Mouse (Mus musculus): ENCODE data around the gene Cul9. TPM values are rescaled to one million over a fixed set of nuclear protein-coding genes. Genes with fewer than 3 reads are reported as not detected.

Gene Cul9
- total and polyA plus RNA-seq, 2 experiments from 2014 or later, result 13.6 to 70.9 TPM

GRCm38 (mm10) chr17:46589635-46590314 lies 43.6 kb upstream of the Cul9 start:
- no peak overlapping the region for H3K27ac ChIP-seq (ENCODE audit: low read depth, low read length)
- no peak overlapping the region for H3K9ac ChIP-seq (replicated peaks; ENCODE audit: low read length, poor library complexity, severe bottlenecking)
- 0 out of 2 replicates have a peak, but pooled peaks have one; percentile 5 for TF ChIP-seq CTCF (IDR thresholded peaks at IDR 0.05)
- 90% methylated on average over 16 of the region's 16 CpGs for WGBS
- no peaks in the 10 kb centered on the region for H3K27me3 ChIP-seq (ENCODE audit: insufficient read depth, low read length)
- DNase-seq (ENCODE audit: low spot score) (no peak), ATAC-seq (ENCODE audit: low FRiP score) (no peak)
- H3K4me1 ChIP-seq (ENCODE audit: insufficient read depth, low read length), result no peaks in the 10 kb centered on the region
- H3K36me3 ChIP-seq (ENCODE audit: insufficient read depth, low read length), result peaks cover 32% of the 10 kb centered on the region
- H3K4me2 ChIP-seq (ENCODE audit: low read depth, low read length, poor library complexity, severe bottlenecking), result no peak overlapping the region
- no peak overlapping the region for H3K4me3 ChIP-seq (ENCODE audit: low read depth, low read length)
- no peaks in the 10 kb centered on the region for H3K9me3 ChIP-seq (ENCODE audit: low read length)

- H3K36me3 ChIP-seq (ENCODE audit: insufficient read depth, low read length), result peaks cover 32% of the 10 kb centered on the region
- no peak overlapping the region for H3K4me2 ChIP-seq (ENCODE audit: low read depth, low read length, poor library complexity, severe bottlenecking)
- no peak overlapping the region for H3K27ac ChIP-seq (ENCODE audit: low read depth, low read length)
- no peak overlapping the region for H3K9ac ChIP-seq (replicated peaks; ENCODE audit: low read length, poor library complexity, severe bottlenecking)
- WGBS, result 91% methylated on average over 6 of the region's 6 CpGs
- H3K27me3 ChIP-seq (ENCODE audit: insufficient read depth, low read length), result no peaks in the 10 kb centered on the region
- TF ChIP-seq CTCF (IDR thresholded peaks at IDR 0.05), result no peak
- no peaks in the 10 kb centered on the region for H3K9me3 ChIP-seq (ENCODE audit: low read length)
- no peak for DNase-seq (ENCODE audit: low spot score)
- no peak overlapping the region for H3K4me3 ChIP-seq (ENCODE audit: low read depth, low read length)
- no peak for ATAC-seq (ENCODE audit: low FRiP score)
- no peaks in the 10 kb centered on the region for H3K4me1 ChIP-seq (ENCODE audit: insufficient read depth, low read length)
Measured at GRCm38 (mm10) chr17:46588913-46589312, 42.7 kb upstream of the Cul9 start.

GRCm38 (mm10) chr17:46588173-46588572 lies 42.0 kb upstream of the Cul9 start:
- no peak for TF ChIP-seq CTCF (IDR thresholded peaks at IDR 0.05)

GRCm38 (mm10) chr17:46586327-46586726 lies 40.1 kb upstream of the Cul9 start:
- no peak for ATAC-seq (ENCODE audit: low FRiP score)
- Histone ChIP-seq H3K4me1 (ENCODE audit: insufficient read depth, low read length) (no peaks in the 10 kb centered on the region), H3K4me3 (ENCODE audit: low read depth, low read length) (no peak overlapping the region), H3K27ac (ENCODE audit: low read depth, low read length) (no peak overlapping the region), H3K4me2 (ENCODE audit: low read depth, low read length, poor library complexity, severe bottlenecking) (no peak overlapping the region), H3K9ac (replicated peaks; ENCODE audit: low read length, poor library complexity, severe bottlenecking) (no peak overlapping the region), H3K9me3 (ENCODE audit: low read length) (no peaks in the 10 kb centered on the region), H3K36me3 (ENCODE audit: insufficient read depth, low read length) (peaks cover 42% of the 10 kb centered on the region), H3K27me3 (ENCODE audit: insufficient read depth, low read length) (no peaks in the 10 kb centered on the region)
- no peak for DNase-seq (ENCODE audit: low spot score)
- TF ChIP-seq CTCF (IDR thresholded peaks at IDR 0.05), result no peak
- 94% methylated on average over 8 of the region's 8 CpGs for WGBS

More at GRCm38 (mm10) chr17:46588173-46588572, 42.0 kb upstream of the Cul9 start:
- Histone ChIP-seq H3K4me3 (ENCODE audit: low read depth, low read length) (no peak overlapping the region), H3K4me2 (ENCODE audit: low read depth, low read length, poor library complexity, severe bottlenecking) (no peak overlapping the region), H3K27me3 (ENCODE audit: insufficient read depth, low read length) (no peaks in the 10 kb centered on the region), H3K9me3 (ENCODE audit: low read length) (no peaks in the 10 kb centered on the region), H3K36me3 (ENCODE audit: insufficient read depth, low read length) (peaks cover 32% of the 10 kb centered on the region), H3K4me1 (ENCODE audit: insufficient read depth, low read length) (no peaks in the 10 kb centered on the region), H3K9ac (replicated peaks; ENCODE audit: low read length, poor library complexity, severe bottlenecking) (no peak overlapping the region), H3K27ac (ENCODE audit: low read depth, low read length) (no peak overlapping the region)
- DNase-seq (ENCODE audit: low spot score) (no peak), ATAC-seq (ENCODE audit: low FRiP score) (no peak)
- 88% methylated on average over 9 of the region's 9 CpGs for WGBS

GRCm38 (mm10) chr17:46578650-46579049 lies 32.5 kb upstream of the Cul9 start:
- DNase-seq (ENCODE audit: low spot score) (peak; percentile 17), ATAC-seq (ENCODE audit: low FRiP score) (0 out of 2 replicates have a peak, but pooled peaks have one; percentile 52)
- Histone ChIP-seq H3K27me3 (ENCODE audit: insufficient read depth, low read length) (no peaks in the 10 kb centered on the region), H3K27ac (ENCODE audit: low read depth, low read length) (no peak overlapping the region), H3K9me3 (ENCODE audit: low read length) (no peaks in the 10 kb centered on the region), H3K9ac (replicated peaks; ENCODE audit: low read length, poor library complexity, severe bottlenecking) (no peak overlapping the region), H3K4me2 (ENCODE audit: low read depth, low read length, poor library complexity, severe bottlenecking) (no peak overlapping the region), H3K4me3 (ENCODE audit: low read depth, low read length) (no peak overlapping the region), H3K4me1 (ENCODE audit: insufficient read depth, low read length) (no peaks in the 10 kb centered on the region), H3K36me3 (ENCODE audit: insufficient read depth, low read length) (peaks cover 50% of the 10 kb centered on the region)
- 84% methylated on average over 5 of the region's 5 CpGs for WGBS
- peak; percentile 51 for TF ChIP-seq CTCF (IDR thresholded peaks at IDR 0.05)

GRCm38 (mm10) chr17:46576070-46576469 lies 29.9 kb upstream of the Cul9 start:
- 90% methylated on average over 13 of the region's 13 CpGs for WGBS
- ATAC-seq (ENCODE audit: low FRiP score) (no peak), DNase-seq (ENCODE audit: low spot score) (no peak)
- no peak overlapping the region for H3K27ac ChIP-seq (ENCODE audit: low read depth, low read length)
- no peak overlapping the region for H3K4me2 ChIP-seq (ENCODE audit: low read depth, low read length, poor library complexity, severe bottlenecking)
- H3K9me3 ChIP-seq (ENCODE audit: low read length), result no peaks in the 10 kb centered on the region
- TF ChIP-seq CTCF (IDR thresholded peaks at IDR 0.05), result peak; percentile 47
- H3K4me1 ChIP-seq (ENCODE audit: insufficient read depth, low read length), result no peaks in the 10 kb centered on the region
- no peaks in the 10 kb centered on the region for H3K27me3 ChIP-seq (ENCODE audit: insufficient read depth, low read length)
- no peak overlapping the region for H3K4me3 ChIP-seq (ENCODE audit: low read depth, low read length)
- H3K9ac ChIP-seq (replicated peaks; ENCODE audit: low read length, poor library complexity, severe bottlenecking), result no peak overlapping the region
- peaks cover 53% of the 10 kb centered on the region for H3K36me3 ChIP-seq (ENCODE audit: insufficient read depth, low read length)

Measured in midbrain, postnatal 0 days (tissue).